Mouse (Mus musculus): Measurements from ENCODE around the gene Dhtkd1. TPM values are rescaled to one million over a fixed set of nuclear protein-coding genes. Genes with fewer than 3 reads are reported as not detected.
"Not testable (repeated sequence)": the region's sequence is repeated elsewhere in the genome, so short reads cannot be mapped to it uniquely, and the experiment has no call there.

Dhtkd1 gene
- total RNA-seq (2021): 10 to 100 TPM in 1 of 2 experiments, 1 to 10 TPM in 1; 8.1 to 10.9 TPM
- long read RNA-seq, experiment 1, partial matches to known transcripts: 0 of 2 reads
- long read RNA-seq, experiment 1, other reads (novel, unspliced or antisense): 2 of 2 reads
- long read RNA-seq, experiment 2: 0 reads

DNA sequence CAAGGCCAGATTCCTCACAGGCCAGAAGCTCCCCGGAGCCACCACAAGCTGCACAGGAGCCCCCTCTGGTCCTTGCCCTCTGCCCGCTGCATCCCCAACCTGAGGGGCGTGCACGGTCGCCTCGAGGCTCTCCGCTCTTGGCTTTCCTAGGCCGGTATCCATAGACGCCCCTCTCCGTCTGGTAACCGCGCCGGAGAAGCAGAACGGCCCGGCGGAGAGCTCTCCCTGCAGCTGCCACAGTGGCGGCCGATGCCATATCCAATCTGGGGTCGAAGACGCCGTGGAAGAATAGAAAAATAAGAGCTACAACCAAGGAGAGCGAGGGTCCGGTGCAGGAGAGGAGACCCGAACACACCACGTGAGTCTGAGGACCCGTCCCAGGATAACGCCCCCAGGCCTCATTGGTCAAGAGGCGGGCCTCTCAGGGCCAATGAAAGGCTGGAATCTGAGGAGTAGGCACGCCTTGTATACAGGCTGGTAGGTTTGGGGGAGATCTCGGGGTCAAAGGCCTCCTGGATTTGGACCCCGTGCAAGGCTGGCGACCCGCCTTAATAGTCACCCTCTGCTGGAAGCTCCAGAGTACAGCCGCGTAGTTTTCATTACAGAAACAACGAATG, at the start of gene Dhtkd1:
Gene Dhtkd1 (minus strand): TSS at position 377 of the 617 bp plus-strand sequence.
- peak; percentile 65 to 70 for DNase-seq (ENCODE audit: low spot score in 2 of 2)

- DNase-seq (ENCODE audit: low spot score in 2 of 2): no peak
Observed at GRCm38 (mm10) chr2:5977532-5977931, 34.9 kb upstream of the Dhtkd1 start.

DNA sequence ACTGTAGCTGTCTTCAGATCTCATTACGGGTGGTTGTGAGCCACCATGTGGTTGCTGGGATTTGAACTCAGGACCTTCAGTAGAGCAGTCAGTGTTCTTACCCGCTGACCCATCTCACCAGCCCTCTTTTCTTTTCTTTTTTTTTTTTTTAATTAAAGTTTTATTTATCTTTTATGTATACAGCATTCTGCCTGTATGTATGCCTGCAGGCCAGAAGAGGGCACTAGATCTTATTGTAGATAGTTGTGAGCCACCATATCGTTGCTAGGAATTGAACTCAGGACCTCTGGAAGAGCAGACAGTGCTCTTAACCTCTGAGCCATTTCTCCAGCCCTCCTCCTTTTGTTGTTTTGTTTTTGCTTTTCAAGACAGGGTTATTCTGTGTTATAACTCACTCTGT, 28.0 kb upstream of the Dhtkd1 start:
- DNase-seq (ENCODE audit: low spot score in 2 of 2): not testable (repeated sequence)

- DNase-seq (ENCODE audit: low spot score in 2 of 2): no peak
Observed at GRCm38 (mm10) chr2:5965972-5966371, 23.4 kb upstream of the Dhtkd1 start.

DNA sequence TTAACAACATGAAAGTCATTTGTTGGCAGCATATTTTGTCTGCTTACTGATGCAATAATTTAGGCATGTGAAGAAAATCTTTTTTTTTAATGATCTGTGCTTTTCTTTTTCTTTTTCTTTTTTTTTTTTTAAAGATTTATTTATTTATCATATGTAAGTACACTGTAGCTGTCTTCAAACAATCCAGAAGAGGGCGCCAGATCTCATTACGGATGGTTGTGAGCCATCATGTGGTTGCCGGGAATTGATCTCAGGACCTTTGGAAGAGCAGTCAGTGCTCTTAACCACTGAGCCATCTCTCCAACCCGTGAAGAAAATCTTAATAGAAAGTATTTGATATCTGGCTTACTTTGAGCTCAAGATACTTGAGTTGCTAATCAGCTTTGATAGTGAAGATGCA, 21.1 kb upstream of the Dhtkd1 start:
- not testable (repeated sequence) for DNase-seq (ENCODE audit: low spot score in 2 of 2)

DNA sequence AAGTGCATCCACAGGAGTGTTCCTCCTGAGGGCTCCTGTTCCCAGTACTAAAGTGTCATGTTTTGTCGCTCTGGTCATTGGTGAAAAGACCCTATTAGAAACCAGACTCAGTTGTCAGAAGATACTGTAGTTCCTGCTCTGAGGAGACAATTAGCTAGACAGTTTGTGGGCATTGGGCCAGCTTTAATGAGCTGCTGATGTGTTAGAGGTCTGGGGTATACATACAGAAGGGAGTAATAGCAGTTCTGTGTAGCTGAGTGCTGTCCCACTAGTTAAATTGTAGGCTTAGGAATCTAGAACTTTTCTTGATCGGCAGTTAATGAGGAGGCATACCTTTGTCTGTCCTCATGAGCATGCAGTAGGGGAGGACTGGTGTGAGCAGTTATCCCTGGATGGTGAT, 19.7 kb upstream of the Dhtkd1 start:
- DNase-seq (ENCODE audit: low spot score in 2 of 2): no peak

GRCm38 (mm10) chr2:5957705-5958104, 15.1 kb upstream of the Dhtkd1 start:
- peak in 1 of 2 experiments; percentile 7 for DNase-seq (ENCODE audit: low spot score in 2 of 2)

- peak; percentile 47 to 48 for DNase-seq (ENCODE audit: low spot score in 2 of 2)
Observed at GRCm38 (mm10) chr2:5951621-5952211, 9.1 kb upstream of the Dhtkd1 start.

GRCm38 (mm10) chr2:5950766-5951595, 8.4 kb upstream of the Dhtkd1 start, which contains the start of gene Upf2:
Gene Upf2, plus strand, starts transcription at chr2:5951469.
- DNase-seq (ENCODE audit: low spot score in 2 of 2): peak; percentile 91 to 92

GRCm38 (mm10) chr2:5950305-5950704, 7.7 kb upstream of the Dhtkd1 start:
- DNase-seq (ENCODE audit: low spot score in 2 of 2): no peak

DNA sequence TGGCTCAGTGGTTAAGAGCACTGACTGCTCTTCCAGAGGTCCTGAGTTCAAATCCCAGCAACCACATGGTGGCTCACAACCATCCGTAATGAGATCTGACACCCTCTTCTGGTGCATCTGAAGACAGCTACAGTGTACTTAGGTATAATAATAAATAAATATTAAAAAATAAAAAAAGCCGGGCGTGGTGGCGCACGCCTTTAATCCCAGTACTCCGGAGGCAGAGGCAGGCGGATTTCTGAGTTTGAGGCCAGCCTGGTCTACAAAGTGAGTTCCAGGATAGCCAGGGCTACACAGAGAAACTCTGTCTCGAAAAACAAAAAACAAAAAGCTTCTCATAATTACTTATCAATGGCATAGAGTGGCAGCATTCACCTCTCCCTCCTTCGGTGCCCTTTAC, 7.2 kb upstream of the Dhtkd1 start:
- DNase-seq (ENCODE audit: low spot score in 2 of 2): not testable (repeated sequence)

DNA sequence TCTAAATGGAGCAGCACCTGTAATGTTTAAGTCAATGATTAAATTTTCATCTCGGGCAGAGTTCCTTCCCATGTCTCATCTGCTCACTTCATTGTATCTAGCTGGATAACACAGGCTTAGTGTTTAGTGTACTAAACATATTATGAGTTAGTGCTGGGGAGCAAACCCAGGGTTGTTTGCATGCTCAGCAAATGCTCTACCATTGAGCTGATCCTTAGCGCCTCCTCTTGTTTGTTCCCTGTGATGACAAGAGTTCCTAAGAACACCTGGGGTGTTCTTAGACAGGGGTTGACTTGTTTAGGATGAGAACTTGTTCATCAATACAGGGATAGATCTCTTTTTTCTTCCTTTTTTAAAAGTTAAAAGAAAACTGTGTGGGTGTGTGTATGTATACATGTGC, 6.4 kb upstream of the Dhtkd1 start:
- DNase-seq (ENCODE audit: low spot score in 2 of 2): no peak

DNA sequence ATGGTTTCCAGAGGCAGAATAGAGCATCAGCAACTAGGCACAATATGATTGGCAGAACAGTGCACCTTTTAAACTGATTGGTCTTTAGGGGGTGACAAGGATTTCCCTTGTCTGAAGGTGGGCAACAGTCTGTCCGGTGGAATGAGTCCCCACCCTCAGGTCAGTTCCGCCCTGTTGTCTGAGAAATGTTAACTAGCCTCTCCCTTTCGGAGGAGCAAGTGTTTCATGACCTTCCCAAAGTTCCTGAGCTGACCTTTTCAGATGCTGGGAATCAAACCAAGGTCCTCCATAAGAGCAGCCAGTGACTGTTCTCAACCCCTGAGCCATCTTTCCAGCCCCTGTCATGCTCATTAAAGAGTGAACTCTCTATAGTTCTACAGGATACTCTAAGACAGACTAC, 4.3 kb upstream of the Dhtkd1 start:
- DNase-seq (ENCODE audit: low spot score in 2 of 2): no peak

DNA sequence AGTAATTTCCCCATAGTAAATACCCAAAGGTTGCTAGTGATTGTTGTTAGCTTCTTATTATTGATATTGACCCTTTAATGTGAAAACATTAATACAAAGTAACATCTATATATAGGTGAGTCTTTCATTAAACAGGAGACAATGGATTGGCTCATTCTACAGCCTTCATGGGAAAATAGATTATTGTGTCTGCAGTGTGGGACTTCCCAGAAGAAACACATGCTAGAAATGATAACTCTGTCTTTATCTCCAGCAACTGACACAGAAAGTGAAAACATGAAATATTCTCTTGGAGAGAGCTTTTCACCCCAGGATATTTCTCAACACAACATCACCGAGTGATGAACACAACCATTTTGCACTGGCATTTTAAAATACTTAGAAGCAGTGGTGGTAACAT, 3.0 kb upstream of the Dhtkd1 start:
- DNase-seq (ENCODE audit: low spot score in 2 of 2): no peak

GRCm38 (mm10) chr2:5943071-5943470, 479 bp upstream of the Dhtkd1 start:
- no peak for DNase-seq (ENCODE audit: low spot score in 2 of 2)

DNA sequence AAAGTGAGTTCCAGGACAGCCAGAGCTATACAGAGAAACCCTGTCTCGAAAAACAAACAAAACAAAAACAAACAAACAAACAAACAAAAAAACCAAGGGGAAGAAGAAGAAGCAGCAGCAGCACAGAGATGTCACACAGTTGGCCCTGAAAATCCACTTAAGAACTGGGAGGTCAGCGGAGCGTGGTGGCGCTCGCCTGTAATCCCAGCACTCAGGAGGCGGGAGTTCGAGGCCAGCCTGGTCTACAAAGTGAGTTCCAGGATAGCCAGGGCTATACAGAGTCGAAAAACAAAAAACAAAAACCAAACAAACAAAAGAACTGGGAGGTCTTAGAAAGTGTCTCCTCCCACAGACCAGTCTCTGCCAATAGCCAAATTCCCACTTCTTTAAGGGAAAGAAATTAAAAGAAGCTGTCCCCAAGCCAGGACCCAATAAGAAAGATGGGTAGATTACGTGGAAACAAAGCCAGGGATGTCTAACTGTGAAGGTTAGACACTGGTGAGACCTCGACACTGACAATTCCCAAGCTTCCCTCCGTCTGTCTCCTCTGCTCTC, 654 bp downstream of the Dhtkd1 start:
- no peak for DNase-seq (ENCODE audit: low spot score in 2 of 2)

- DNase-seq (ENCODE audit: low spot score in 2 of 2): peak; percentile 24 to 30
Observed at GRCm38 (mm10) chr2:5940936-5941335, 1.7 kb downstream of the Dhtkd1 start.

DNA sequence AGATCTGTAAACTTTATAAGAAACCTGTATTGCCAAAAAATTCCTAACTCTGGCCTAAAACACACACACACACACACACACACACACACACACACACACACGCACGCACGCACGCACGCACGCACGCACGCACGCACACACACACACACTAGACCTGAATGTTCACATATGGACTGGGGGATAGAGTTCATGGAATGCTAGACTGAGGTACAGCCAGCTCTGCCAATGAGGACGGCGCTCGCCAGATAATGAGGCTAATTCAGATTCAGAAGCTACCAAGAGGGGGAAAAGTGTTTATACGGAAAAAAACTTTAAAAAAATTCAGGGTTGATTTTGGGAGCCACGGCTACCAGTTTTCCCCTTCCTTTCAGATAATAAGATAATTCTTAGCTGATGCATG, 2.7 kb downstream of the Dhtkd1 start:
- DNase-seq (ENCODE audit: low spot score in 2 of 2): no peak

DNA sequence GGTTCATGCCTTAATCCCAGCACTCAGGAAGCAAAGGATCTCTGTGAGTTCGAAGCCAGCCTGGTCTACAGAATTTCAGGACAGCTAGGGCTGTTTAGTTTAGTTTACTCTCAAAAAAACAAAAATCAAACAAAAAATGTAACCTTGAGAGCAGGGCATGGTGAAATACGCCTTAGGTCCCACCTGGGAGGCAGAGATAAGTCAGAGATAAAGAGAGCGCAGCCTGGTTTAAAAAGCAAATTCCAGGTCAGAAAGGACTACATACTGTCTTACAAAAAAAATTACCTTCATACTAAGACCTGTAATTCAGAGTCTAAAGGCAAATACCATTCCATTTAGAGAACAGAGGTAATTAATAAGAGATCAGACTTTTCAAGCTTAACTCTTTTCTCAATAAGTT, 3.3 kb downstream of the Dhtkd1 start:
- no peak for DNase-seq (ENCODE audit: low spot score in 2 of 2)

DNA sequence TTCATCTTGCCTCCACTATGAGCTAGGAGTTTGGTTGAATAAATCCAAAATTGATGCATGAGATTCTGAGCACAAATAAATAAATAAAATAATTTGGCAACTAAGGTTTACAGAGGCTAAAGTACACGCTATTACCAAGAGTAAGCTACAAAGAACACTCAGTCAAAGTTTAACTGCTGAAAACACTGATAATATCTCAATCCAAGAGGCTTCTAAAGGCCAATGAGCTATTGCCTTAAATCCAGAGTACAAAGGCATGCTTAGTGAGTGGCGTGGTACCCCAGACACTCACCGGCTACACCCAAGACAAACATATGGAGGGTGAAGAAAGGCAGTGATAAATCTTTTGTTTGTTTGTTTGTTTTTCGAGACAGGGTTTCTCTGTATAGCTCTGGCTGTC, 6.0 kb downstream of the Dhtkd1 start:
- DNase-seq (ENCODE audit: low spot score in 2 of 2): no peak

DNA sequence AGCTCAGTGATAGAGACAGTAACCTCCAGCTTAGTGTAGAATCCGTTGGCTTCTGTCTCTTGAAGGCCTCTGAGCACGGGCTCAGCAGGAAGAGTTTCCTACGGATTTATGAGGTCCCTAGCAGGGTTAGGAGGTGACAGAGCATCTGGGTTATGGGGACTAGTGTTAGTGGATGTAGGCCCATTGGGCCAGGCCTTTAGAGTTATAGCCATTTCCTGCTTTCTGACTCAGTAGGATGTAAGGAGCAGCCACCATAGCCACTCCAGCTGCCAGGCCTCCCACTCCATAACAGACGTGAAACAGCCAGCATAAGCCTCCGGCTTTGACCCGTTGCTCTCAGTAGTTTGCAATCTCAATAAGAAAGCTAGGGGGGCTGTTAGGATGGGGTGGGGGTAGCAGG, 6.5 kb downstream of the Dhtkd1 start:
- no peak for DNase-seq (ENCODE audit: low spot score in 2 of 2)

- DNase-seq (ENCODE audit: low spot score in 2 of 2): no peak
Observed at GRCm38 (mm10) chr2:5934936-5935335, 7.7 kb downstream of the Dhtkd1 start.
